Mouse (Mus musculus): ENCODE data around the gene Olfr1258. TPM values are rescaled to one million over a fixed set of nuclear protein-coding genes. Genes with fewer than 3 reads are reported as not detected.

The Olfr1258 gene
- polyA plus RNA-seq, 2 experiments, result not detected

DNA sequence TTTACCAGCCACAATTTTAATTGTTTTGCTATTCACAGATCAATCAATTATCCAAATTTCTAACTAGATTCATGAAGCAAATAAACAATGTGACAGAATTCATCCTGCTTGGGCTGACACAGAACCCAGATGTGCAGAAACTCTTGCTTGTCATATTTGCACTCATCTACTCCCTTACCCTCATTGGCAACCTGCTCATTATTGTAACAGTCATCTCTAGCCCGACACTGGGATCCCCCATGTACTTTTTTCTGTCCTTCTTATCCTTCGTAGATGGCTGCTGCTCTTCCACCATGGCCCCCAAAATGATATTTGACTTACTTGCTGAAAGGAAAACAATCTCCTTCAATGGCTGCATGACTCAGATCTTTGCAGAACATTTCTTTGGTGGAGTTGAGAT lies 50.6 kb downstream of the Olfr1258 start:
- Histone ChIP-seq H3K4me2 (ENCODE audit: low read depth) (no peak overlapping the region), H3K4me1 (replicated peaks; ENCODE audit: control insufficient read depth in 2 of 2, insufficient read depth in 2 of 2, low read length in 1 of 2) (no peaks in the 10 kb centered on the region), H3K9me3 (ENCODE audit: control insufficient read depth, low read length) (no peaks in the 10 kb centered on the region), H3K9ac (replicated peaks) (no peak overlapping the region), H3K27me3 (ENCODE audit: control insufficient read depth, insufficient read depth, low read length) (no peaks in the 10 kb centered on the region), H3K27ac (no peak overlapping the region), H3K4me3 (ENCODE audit: insufficient read depth in 1 of 2, low read depth in 2 of 2, low read length in 2 of 2) (no peak overlapping the region), H3K36me3 (replicated peaks; ENCODE audit: control insufficient read depth, insufficient read depth, low read depth) (no peaks in the 10 kb centered on the region)
- TF ChIP-seq CTCF (IDR thresholded peaks at IDR 0.05; ENCODE audit: low read depth) (no peak), EP300 (IDR thresholded peaks at IDR 0.05; ENCODE audit: low read depth) (no peak)
- 47% methylated on average over 2 of the region's 2 CpGs for WGBS (ENCODE audit: insufficient replicate concordance)
- DNase-seq (ENCODE audit: low read depth in 3 of 3, low spot score in 3 of 3) (no peak), ATAC-seq (ENCODE audit: insufficient read depth) (no peak)

Other genes starting within 250 kb of the Olfr1258 start
- gene Olfr1252, start 202.3 kb upstream of the Olfr1258 start, polyA plus RNA-seq (2012; rRNA removed), result not detected in 2 replicates
- not detected in 2 replicates for gene Olfr1252, start 202.3 kb upstream of the Olfr1258 start, polyA plus RNA-seq (2014; fragmentation: Nextera tagmentation; extraction: Ambion mirVana)
- gene Olfr1253, start 170.2 kb upstream of the Olfr1258 start, polyA plus RNA-seq (2012; rRNA removed), result not detected in 2 replicates
- gene Olfr1253, start 170.2 kb upstream of the Olfr1258 start, polyA plus RNA-seq (2014; fragmentation: Nextera tagmentation; extraction: Ambion mirVana), result not detected in 2 replicates
- not detected in 2 replicates for gene Olfr1254, start 133.7 kb upstream of the Olfr1258 start, polyA plus RNA-seq (2012; rRNA removed)
- not detected in 2 replicates for gene Olfr1254, start 133.7 kb upstream of the Olfr1258 start, polyA plus RNA-seq (2014; fragmentation: Nextera tagmentation; extraction: Ambion mirVana)
- gene Olfr1255, start 115.3 kb upstream of the Olfr1258 start, polyA plus RNA-seq (2012; rRNA removed), result not detected in 2 replicates
- not detected in 2 replicates for gene Olfr1255, start 115.3 kb upstream of the Olfr1258 start, polyA plus RNA-seq (2014; fragmentation: Nextera tagmentation; extraction: Ambion mirVana)
- not detected in 2 replicates for gene Olfr1256, start 85.8 kb upstream of the Olfr1258 start, polyA plus RNA-seq (2012; rRNA removed)
- gene Olfr1256, start 85.8 kb upstream of the Olfr1258 start, polyA plus RNA-seq (2014; fragmentation: Nextera tagmentation; extraction: Ambion mirVana), result not detected in 2 replicates
- gene Olfr48, start 79.1 kb upstream of the Olfr1258 start, polyA plus RNA-seq (2012; rRNA removed), result not detected in 2 replicates
- not detected in 2 replicates for gene Olfr48, start 79.1 kb upstream of the Olfr1258 start, polyA plus RNA-seq (2014; fragmentation: Nextera tagmentation; extraction: Ambion mirVana)
- not detected in 2 replicates for gene Olfr1257, start 48.9 kb upstream of the Olfr1258 start, polyA plus RNA-seq (2012; rRNA removed)
- gene Olfr1257, start 48.9 kb upstream of the Olfr1258 start, polyA plus RNA-seq (2014; fragmentation: Nextera tagmentation; extraction: Ambion mirVana), result not detected in 2 replicates
- not detected in 2 replicates for gene Olfr1259, start 21.4 kb downstream of the Olfr1258 start, polyA plus RNA-seq (2012; rRNA removed)
- gene Olfr1259, start 21.4 kb downstream of the Olfr1258 start, polyA plus RNA-seq (2014; fragmentation: Nextera tagmentation; extraction: Ambion mirVana), result not detected in 2 replicates
- gene Olfr1260, start 47.0 kb downstream of the Olfr1258 start, polyA plus RNA-seq (2012; rRNA removed), result not detected in 2 replicates
- not detected in 2 replicates for gene Olfr1260, start 47.0 kb downstream of the Olfr1258 start, polyA plus RNA-seq (2014; fragmentation: Nextera tagmentation; extraction: Ambion mirVana)
- gene Olfr1261, start 63.9 kb downstream of the Olfr1258 start, polyA plus RNA-seq (2012; rRNA removed), result not detected in 2 replicates
- not detected in 2 replicates for gene Olfr1261, start 63.9 kb downstream of the Olfr1258 start, polyA plus RNA-seq (2014; fragmentation: Nextera tagmentation; extraction: Ambion mirVana)
- not detected in 2 replicates for gene Olfr1262, start 72.8 kb downstream of the Olfr1258 start, polyA plus RNA-seq (2012; rRNA removed)
- not detected in 2 replicates for gene Olfr1262, start 72.8 kb downstream of the Olfr1258 start, polyA plus RNA-seq (2014; fragmentation: Nextera tagmentation; extraction: Ambion mirVana)
- not detected in 2 replicates for gene Olfr1263, start 84.8 kb downstream of the Olfr1258 start, polyA plus RNA-seq (2012; rRNA removed)
- gene Olfr1263, start 84.8 kb downstream of the Olfr1258 start, polyA plus RNA-seq (2014; fragmentation: Nextera tagmentation; extraction: Ambion mirVana), result not detected in 2 replicates
- not detected in 2 replicates for gene Olfr1264, start 98.3 kb downstream of the Olfr1258 start, polyA plus RNA-seq (2012; rRNA removed)
- gene Olfr1264, start 98.3 kb downstream of the Olfr1258 start, polyA plus RNA-seq (2014; fragmentation: Nextera tagmentation; extraction: Ambion mirVana), result not detected in 2 replicates
- not detected in 2 replicates for gene Olfr1265, start 108.0 kb downstream of the Olfr1258 start, polyA plus RNA-seq (2012; rRNA removed)
- gene Olfr1265, start 108.0 kb downstream of the Olfr1258 start, polyA plus RNA-seq (2014; fragmentation: Nextera tagmentation; extraction: Ambion mirVana), result not detected in 2 replicates
- not detected in 2 replicates for gene Olfr140, start 136.3 kb downstream of the Olfr1258 start, polyA plus RNA-seq (2012; rRNA removed)
- not detected in 2 replicates for gene Olfr140, start 136.3 kb downstream of the Olfr1258 start, polyA plus RNA-seq (2014; fragmentation: Nextera tagmentation; extraction: Ambion mirVana)
- gene Olfr1269, start 194.1 kb downstream of the Olfr1258 start, polyA plus RNA-seq (2012; rRNA removed), result not detected in 2 replicates
- not detected in 2 replicates for gene Olfr1269, start 194.1 kb downstream of the Olfr1258 start, polyA plus RNA-seq (2014; fragmentation: Nextera tagmentation; extraction: Ambion mirVana)
- not detected in 2 replicates for gene Olfr32, start 215.0 kb downstream of the Olfr1258 start, polyA plus RNA-seq (2012; rRNA removed)
- not detected in 2 replicates for gene Olfr32, start 215.0 kb downstream of the Olfr1258 start, polyA plus RNA-seq (2014; fragmentation: Nextera tagmentation; extraction: Ambion mirVana)
- gene Olfr1270, start 225.8 kb downstream of the Olfr1258 start, polyA plus RNA-seq (2012; rRNA removed), result not detected in 2 replicates
- gene Olfr1270, start 225.8 kb downstream of the Olfr1258 start, polyA plus RNA-seq (2014; fragmentation: Nextera tagmentation; extraction: Ambion mirVana), result not detected in 2 replicates

Data from liver, embryonic 14.5 days (tissue).